Mouse (Mus musculus) E14TG2a.4 (cell line): Measurements from ENCODE around the gene Iqgap2.

Experiments used
- CTCF ChIP-seq: conservative IDR thresholded peaks from 2 replicates; pipeline ENCODE4 v1.5.1; 2014; ENCODE audit warnings: low read length
- NANOG ChIP-seq: IDR thresholded peaks from 2 replicates; pipeline ENCODE4 v1.6.1; 2014; ENCODE audit warnings: borderline replicate concordance, low read length, mixed read lengths
- POU5F1 ChIP-seq: IDR thresholded peaks from 2 replicates; pipeline ENCODE4 v1.6.1; 2014; ENCODE audit warnings: low read length, borderline replicate concordance

- TF ChIP-seq CTCF (no peak), NANOG (peak; percentile 70), POU5F1 (0 out of 2 replicates have a peak, but pooled peaks have one; percentile 9)
Observed at GRCm38 (mm10) chr13:95657171-95657570, 234.6 kb downstream of the Iqgap2 start.
